Mouse (Mus musculus) forelimb bud, embryonic 11.5 days (tissue): ENCODE results near the gene Sdhc.
"Not testable (repeated sequence)": the region's sequence is repeated elsewhere in the genome, so short reads cannot be mapped to it uniquely, and the experiment has no call there.

Experiments used
- DNase-seq: peaks from one replicate; pipeline ENCODE4 v3.0.0-alpha.2; 2012; ENCODE audit warnings: low read depth, low spot score

Gene Sdhc

GRCm38 (mm10) chr1:171168906-171169305 is 18.5 kb upstream of the Sdhc start:
- DNase-seq = no peak

- DNase-seq = no peak
These were observed 15.4 kb upstream of the Sdhc start for GRCm38 (mm10) chr1:171165629-171166345.

DNA sequence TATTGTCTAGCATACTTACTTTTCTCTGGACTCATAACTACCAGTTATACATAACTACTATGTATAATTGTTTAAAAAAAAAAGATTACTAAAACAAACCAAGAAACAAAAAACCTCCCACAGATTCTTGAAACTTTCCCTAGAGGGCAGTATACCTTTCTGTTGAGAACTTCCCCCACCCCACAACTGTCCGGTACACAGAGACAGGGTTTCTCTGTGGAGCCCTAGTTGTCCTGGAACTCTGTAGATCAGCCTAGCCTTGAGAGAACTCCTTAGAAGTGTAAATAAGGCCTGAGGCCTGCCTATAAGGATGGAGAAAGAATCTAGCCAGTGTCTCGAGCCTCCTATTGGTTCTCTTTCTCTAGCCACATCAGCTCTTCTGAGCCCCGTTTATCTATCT is 13.9 kb upstream of the Sdhc start:
- no peak for DNase-seq

GRCm38 (mm10) chr1:171162526-171162925 is 12.1 kb upstream of the Sdhc start:
- DNase-seq = no peak

DNA sequence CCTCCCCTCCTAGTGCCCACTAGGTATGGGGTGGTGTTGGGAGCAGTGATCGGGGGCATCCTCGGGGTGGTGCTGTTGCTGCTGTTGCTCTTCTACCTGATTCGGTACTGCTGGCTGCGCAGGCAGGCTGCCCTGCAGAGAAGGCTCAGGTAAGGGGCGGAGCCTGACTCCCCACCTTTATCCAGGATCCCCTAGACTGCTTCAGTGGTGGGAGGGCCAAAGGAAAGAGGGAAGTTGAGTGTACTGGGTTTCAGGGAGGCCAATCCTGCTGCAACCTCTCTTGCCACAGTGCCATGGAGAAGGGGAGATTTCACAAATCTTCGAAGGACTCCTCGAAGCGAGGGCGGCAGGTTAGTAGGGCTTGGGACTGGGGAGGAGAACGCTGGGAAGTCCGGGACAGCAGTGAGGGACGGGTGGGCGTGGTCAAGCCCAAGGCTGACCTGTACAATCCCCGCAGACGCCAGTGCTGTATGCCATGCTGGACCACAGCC is 9.1 kb upstream of the Sdhc start:
- DNase-seq = no peak

- no peak for DNase-seq
These were observed 7.6 kb upstream of the Sdhc start for GRCm38 (mm10) chr1:171157965-171158364.

DNA sequence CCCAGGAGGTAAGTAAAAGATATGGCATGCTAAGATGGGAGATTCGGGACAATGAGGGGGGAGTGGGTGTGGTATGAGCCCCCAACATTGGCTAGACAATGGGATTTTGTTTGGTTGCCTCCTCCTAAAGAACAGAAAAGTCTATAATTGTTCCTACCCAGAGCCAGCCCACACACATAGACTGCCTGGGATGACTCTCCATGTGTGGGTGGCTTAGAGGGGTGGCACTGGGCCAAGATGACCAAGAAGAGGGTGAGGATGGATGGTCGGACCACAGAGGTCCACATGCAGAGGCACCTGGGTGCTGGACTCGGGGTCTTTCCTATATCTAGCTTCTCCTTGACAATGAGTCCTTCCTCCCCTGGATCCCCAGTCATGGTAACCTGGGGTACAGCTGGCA is 6.2 kb upstream of the Sdhc start:
- DNase-seq = no peak

DNA sequence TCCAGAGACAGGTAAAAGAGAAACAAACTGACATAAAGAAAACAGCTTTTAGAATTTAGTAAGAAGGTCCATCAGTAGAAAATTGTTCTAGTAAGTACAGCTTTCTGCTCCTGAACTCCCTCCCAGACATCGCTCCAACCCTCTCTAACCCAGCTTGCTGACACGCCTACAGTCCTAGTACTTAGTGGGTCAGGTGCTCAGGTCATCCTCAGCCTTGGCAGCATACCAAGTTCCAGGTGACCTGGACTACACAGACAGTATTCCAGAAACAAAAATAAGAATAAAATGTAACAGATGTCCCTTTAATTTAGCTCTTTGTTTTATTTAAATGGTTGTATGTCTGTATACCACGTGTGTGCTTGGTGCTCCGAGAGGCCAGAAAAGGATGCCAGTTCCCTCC is 1.6 kb upstream of the Sdhc start:
- no peak for DNase-seq

DNA sequence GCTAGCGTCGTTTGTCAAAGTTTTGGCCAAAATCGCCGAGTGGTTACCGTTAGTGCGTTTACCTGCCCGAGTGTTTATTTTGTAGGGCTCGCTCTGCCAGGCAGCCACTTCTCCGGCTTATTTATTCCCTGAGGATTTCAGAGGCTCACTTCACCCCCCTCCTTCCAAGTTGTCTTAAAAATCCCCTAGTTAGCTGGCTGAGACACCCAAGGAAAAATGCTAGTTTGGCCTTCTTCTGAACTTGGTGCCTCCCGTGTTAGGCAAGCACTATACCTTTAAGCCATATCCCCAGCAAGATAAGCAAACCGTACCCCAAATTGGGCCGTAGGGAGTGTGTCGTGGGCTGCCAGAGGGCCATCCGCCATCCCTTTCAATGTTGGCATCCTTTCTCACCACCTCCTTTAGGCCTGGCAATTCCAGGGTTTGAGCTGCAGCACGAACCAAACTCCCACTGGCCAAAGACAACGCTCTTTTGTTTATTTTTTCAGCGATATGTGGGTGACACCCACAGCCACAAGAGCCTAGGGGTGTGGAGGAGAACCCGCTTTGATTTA is 512 bp upstream of the Sdhc start:
- DNase-seq = no peak

DNA sequence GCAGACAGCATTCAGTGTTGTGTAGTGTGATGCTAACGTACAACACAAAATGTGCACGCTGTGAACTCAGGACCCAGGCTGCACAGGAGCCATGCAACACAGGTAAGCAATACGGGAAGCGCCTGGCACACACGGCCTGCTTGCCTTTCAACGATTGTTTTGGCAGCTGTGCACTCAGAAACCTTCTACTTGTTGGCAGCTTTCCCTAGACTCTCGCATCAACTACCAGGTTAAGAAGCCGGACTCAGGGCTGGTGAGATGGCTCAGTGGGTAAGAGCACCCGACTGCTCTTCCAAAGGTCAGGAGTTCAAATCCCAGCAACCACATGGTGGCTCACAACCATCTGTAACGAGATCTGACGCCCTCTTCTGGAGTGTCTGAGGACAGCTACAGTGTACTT is 7.4 kb downstream of the Sdhc start:
- DNase-seq = not testable (repeated sequence)

GRCm38 (mm10) chr1:171137486-171138155 is 12.8 kb downstream of the Sdhc start:
- not testable (repeated sequence) for DNase-seq

DNA sequence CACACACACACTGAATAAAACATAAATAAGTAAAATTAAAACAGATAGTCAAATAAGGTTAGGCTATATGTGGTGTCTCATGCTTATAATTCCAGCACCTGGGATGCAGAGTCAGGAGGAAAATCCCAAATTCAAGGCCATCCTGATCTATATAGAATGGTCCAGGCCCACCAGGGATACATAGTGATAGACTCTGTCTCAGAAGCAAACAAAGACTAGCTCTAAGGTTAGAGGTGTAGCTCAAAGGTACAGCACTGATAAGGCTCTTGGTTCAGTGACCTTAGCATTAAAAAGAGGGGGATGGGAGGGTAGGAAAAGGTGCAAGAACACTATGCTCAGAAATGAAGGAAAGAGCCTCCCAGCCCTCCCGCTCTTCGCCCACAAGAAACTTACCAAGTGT is 14.8 kb downstream of the Sdhc start:
- no peak for DNase-seq

GRCm38 (mm10) chr1:171130971-171131370 is 19.4 kb downstream of the Sdhc start:
- no peak for DNase-seq

DNA sequence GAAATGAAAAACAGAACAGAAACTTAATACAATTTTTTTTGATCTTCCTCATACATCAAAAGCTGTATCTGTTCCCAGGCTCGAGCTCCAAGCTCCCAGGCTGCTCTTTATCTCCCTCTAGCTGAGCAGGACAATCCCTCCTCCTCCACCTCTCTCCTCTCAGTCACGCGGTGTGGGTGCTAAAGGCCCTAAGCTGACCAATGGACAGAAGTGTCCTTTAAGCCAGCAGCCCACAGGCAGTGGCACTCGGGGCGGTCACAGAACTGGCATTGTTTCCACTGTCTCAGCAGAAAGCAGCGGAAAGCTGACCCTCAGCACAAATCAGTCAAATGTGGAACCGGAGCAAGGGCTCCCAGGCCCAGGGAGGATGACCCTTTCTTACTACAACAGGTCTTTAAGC is 21.2 kb downstream of the Sdhc start:
- DNase-seq = no peak

GRCm38 (mm10) chr1:171124398-171124797 is 26.0 kb downstream of the Sdhc start:
- no peak for DNase-seq

GRCm38 (mm10) chr1:171122932-171123331 is 27.5 kb downstream of the Sdhc start:
- no peak for DNase-seq

DNA sequence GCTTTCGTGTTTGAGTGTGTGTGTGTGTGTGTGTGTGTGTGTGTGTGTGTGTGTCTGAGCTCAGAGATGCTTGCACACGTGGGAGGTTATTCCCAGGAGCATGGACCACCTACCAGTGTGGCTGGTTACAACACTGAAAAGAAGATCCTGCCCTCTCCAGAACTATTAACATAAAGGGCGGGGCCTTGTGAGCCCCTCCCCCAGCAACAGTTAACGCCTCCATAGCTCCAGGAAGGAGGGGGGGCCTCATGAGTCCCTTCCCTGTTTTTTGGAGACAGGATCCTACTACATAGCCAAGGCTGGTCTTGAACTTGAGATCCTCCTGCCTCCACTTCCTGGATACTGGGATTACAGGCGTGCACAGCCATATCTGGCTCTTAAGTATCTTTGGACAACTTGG is 28.6 kb downstream of the Sdhc start:
- DNase-seq = no peak

DNA sequence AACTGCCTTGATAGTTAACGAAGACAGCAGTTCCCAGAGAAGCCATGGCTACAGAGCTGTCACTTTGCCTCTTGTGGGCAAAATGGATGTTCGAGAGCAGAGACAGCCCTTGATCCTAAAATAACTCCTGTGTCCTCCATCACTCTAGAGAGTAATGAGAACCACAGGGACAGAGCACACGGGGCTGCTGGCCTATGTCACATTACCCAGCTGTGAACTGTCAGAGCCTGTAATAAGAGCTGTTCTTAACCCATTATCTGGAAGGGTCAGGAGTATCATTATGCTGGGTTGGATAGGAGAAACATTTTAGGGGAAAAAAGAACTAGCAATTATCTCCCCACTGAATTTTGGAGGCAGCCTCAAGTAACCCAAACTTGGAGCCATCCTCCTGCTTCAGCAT is 29.5 kb downstream of the Sdhc start:
- DNase-seq = no peak

DNA sequence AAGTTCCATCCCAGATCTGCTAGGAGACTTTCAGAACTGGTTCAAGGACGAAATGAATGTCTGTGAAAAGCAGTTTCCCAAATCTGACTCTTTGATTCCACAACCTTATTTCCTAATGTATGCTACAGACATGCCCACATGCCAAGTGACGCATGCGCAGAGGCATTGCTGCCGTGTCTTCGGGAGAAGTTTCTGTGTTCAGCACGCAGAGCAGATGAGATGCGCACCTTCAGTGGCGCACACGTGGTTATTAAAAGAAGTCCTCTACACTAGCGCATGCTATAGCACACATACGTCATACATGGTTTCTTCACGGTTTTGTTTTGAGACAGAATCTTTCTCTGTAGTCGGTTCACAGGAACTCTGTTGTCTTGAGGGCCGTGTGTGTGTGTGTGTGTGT is 31.0 kb downstream of the Sdhc start:
- no peak for DNase-seq

- no peak for DNase-seq
These were observed 31.4 kb downstream of the Sdhc start for GRCm38 (mm10) chr1:171118996-171119395.

DNA sequence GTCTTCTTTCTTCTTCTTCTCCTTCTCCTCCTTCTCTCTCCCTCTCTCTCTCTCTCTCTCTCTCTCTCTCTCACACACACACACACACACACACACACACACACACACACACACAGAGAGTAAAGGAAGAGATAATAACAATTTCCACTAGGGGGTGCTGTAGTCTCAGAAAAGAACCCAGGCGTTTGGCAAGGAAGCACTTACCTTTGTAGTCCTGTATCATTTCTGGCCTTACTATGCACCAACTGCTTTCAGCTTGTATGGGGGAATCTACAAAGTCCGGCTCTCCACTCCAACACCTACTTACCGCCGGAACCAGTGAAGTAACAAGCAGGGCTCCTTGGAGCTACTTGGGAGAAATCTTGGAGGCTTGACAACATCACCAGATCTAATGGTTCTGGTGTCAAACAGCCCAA is 32.1 kb downstream of the Sdhc start:
- peak; percentile 92 for DNase-seq

DNA sequence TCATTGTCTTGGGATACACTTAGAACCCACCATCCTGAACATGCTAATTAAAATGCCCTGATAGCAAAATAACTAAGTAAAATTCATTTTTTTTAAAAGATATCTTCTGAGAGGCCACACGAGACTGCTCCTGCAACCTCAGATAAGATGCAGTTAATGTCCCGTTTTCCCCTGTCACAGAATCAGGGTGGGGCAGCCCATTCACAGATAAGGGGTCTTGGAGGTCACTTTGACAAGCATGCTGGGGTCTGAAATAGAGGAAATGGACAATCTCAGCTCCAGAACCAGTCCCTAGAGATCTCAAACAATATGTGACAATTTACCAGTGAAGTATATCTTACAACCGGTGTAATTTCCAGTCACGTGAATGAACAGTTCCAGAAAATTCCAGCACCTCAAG is 34.1 kb downstream of the Sdhc start:
- no peak for DNase-seq

- peak; percentile 32 for DNase-seq
These were observed 36.5 kb downstream of the Sdhc start, which contains the start of gene Cfap126 for GRCm38 (mm10) chr1:171113873-171114299. Gene Cfap126 (plus strand): TSS chr1:171113918.
